Mouse (Mus musculus) spleen, adult 2 months (tissue): ENCODE data around the gene Itgb7.
A peak's percentile ranks its signal among the peaks of the same experiment; 100 is the strongest.

Source experiments
- CTCF ChIP-seq: fragments of 200-500 bp; IDR thresholded peaks from 2 replicates; pipeline ENCODE4 v1.5.1; 2011; ENCODE audit warnings: mild to moderate bottlenecking, inconsistent platforms; ENCODE audit not compliant: insufficient read depth, insufficient read length, insufficient replicate concordance; ENCODE audit errors: extremely low read depth
- POLR2A ChIP-seq: fragments of 200-500 bp; IDR thresholded peaks from 2 replicates; pipeline ENCODE4 v1.6.1; 2011; ENCODE audit warnings: low read depth, low read length, inconsistent platforms

DNA sequence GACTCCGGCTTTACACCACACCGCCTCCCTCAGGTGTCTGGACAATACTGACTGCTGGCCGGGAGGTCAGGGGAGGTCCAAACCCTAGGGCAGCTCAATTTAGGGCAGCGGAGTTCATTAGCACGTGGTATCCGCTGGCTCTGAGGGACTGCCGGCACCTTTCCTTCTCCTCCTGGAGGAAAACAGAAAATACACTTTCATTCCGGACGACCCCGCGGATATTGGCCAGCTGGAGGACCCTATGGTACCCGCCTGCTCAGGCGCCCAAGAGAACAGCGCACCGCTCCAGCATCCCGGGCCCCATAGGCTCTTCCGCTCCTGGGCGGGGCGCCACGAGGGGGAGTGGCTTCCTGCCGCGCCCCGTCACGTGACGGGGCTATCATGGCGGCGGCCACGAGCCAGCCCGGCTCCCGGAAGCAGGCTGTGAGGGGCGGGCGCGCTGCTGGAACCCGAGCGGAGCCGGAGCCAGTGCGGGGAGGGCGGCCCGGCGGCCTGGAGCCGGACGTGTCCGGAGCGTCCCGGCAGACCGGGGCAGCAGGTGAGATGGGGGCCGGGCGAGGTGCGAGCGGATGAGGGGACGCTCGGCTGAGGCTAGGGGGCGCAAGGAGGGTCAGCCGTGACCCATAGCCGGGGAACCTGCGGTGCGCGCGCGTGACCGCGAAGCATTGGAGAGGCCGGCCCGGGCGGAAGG lies 47.5 kb upstream of the Itgb7 start, which contains the start of gene Mfsd5:
- no peak for TF ChIP-seq CTCF
- peak; percentile 83 for TF ChIP-seq POLR2A
